Mouse (Mus musculus): ENCODE measurements around the gene Foxk2. TPM values are rescaled to one million over a fixed set of nuclear protein-coding genes. Genes with fewer than 3 reads are reported as not detected.

Foxk2 gene
- polyA plus RNA-seq (2015; fragmentation: Nextera tagmentation; extraction: Ambion mirVana) = 2.1 and 2.3 TPM in 2 replicates

DNA sequence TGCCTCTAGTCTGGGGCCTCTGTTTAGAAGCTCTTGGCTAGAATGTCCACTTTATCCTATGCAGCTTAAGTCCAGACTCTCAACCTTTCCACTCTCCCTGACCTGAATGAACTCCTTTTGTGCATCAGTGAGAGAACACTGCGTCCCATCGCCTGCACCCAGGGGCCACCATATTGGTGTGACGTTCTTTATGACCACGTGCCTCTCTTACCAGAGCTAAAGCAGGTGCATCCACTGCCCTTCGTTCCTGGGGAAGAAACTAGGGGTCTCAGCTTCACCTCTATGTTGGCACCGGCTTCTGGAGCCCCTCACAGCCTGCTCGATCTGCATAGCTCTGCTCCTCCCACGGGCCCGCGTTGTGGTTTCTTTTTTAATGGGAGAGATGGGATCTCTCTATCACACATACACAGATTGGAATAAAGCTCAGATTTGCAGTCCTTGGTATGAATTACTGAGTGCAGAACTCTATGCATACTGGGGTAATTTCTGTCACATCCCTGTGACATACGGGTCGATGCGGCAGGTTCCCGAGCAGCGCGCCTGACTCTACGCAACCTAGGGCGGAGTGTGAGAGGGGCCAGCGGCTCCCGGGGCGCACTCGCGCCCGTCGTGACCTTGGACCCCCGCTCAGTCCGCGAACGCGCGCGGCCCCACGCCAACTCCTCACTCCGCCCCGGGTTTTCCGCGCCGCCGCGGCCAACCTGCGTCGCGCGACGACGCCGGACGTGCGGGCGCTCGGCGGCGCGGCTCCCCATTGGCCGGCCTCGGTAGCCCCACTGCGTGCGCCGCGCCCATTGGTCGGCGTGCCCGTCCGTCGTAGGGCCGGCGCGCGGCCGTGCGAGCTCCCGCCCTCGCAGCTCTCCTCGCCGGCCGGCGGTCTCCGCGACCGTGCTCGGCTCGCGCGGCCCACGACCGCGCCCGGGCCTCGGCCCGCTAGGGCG lies at the start of gene Foxk2:
Gene Foxk2 (plus strand): TSS at position 831 of the 941 bp plus-strand sequence.
- under 1% methylated on average over 91 of the region's 91 CpGs for WGBS (ENCODE audit: insufficient replicate concordance)
- peak; percentile 98 for ATAC-seq (ENCODE audit: low read depth)
- peak within 1 kb of the TSS; percentile 96 for H3K9ac ChIP-seq (ENCODE audit: low read depth, low read length)
- H3K9me3 ChIP-seq (replicated peaks; ENCODE audit: control insufficient read depth, low read length) = no peaks in the 10 kb centered on the region
- peaks cover 32% of the 10 kb centered on the region for H3K36me3 ChIP-seq (ENCODE audit: control insufficient read depth, insufficient read depth)
- peak within 1 kb of the TSS; percentile 90 for H3K4me2 ChIP-seq (ENCODE audit: low read depth, low read length)
- H3K4me1 ChIP-seq (ENCODE audit: control insufficient read depth, low read depth, low read length) = peaks cover 25% of the 10 kb centered on the region
- peak within 1 kb of the TSS; percentile 83 for H3K27ac ChIP-seq (ENCODE audit: low read length)
- H3K4me3 ChIP-seq (ENCODE audit: low read depth, low read length) = peak within 1 kb of the TSS; percentile 95
- no peaks in the 10 kb centered on the region for H3K27me3 ChIP-seq (ENCODE audit: control insufficient read depth, insufficient read depth, low read depth, low read length)

DNA sequence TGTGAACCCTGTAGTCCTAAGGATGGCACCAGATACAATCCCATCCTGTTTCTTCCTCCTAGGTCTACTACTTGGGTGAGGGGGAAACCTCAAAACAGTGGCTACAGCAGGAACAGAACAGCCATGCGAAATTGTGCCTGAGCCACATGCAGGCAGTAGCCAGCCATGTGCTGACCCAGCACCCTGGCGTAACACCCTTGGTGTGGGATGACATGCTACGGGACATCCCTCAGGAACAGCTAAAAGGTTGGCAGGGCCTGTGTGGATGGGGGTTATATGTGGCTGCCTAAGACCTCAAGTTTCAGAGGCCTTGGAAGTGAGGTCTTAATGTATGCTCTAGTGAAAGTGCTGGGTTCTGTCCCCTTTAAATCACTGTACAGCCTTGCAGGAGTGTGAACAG lies 43.0 kb upstream of the Foxk2 start:
- WGBS (ENCODE audit: insufficient replicate concordance) = 67% methylated on average over 3 of the region's 3 CpGs
- no peak for ATAC-seq (ENCODE audit: low read depth)
- H3K9ac ChIP-seq (ENCODE audit: low read depth, low read length) = no peak overlapping the region
- no peak overlapping the region for H3K4me3 ChIP-seq (ENCODE audit: low read depth, low read length)
- H3K36me3 ChIP-seq (ENCODE audit: control insufficient read depth, insufficient read depth) = peaks cover 8% of the 10 kb centered on the region
- H3K27ac ChIP-seq (ENCODE audit: low read length) = no peak overlapping the region
- H3K4me1 ChIP-seq (ENCODE audit: control insufficient read depth, low read depth, low read length) = no peaks in the 10 kb centered on the region
- H3K4me2 ChIP-seq (ENCODE audit: low read depth, low read length) = no peak overlapping the region
- no peaks in the 10 kb centered on the region for H3K9me3 ChIP-seq (replicated peaks; ENCODE audit: control insufficient read depth, low read length)
- no peaks in the 10 kb centered on the region for H3K27me3 ChIP-seq (ENCODE audit: control insufficient read depth, insufficient read depth, low read depth, low read length)

DNA sequence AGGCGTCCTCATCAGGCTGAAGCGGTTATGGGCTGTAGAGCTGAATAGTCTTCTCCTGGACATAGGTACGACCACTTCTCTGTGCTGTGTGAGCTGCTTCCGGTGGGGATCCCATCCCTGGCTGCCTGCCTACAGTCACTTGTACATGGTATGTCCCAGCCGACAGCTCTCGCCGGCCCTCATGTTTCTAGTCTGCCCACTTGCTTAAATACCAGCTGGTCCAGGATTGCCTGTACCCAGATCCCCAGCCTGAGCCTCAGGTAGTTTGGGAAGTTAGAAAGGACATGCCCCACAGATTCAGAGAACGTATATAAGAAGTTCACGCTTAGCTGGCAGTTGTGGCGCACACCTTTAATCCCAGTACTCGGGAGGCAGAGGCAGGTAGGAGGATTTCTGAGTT lies 40.0 kb upstream of the Foxk2 start:
- peaks cover 35% of the 10 kb centered on the region for H3K36me3 ChIP-seq (ENCODE audit: control insufficient read depth, insufficient read depth)
- H3K4me1 ChIP-seq (ENCODE audit: control insufficient read depth, low read depth, low read length) = no peaks in the 10 kb centered on the region
- H3K27me3 ChIP-seq (ENCODE audit: control insufficient read depth, insufficient read depth, low read depth, low read length) = no peaks in the 10 kb centered on the region
- H3K9me3 ChIP-seq (replicated peaks; ENCODE audit: control insufficient read depth, low read length) = no peaks in the 10 kb centered on the region
- H3K4me3 ChIP-seq (ENCODE audit: low read depth, low read length) = no peak overlapping the region
- H3K27ac ChIP-seq (ENCODE audit: low read length) = no peak overlapping the region
- H3K4me2 ChIP-seq (ENCODE audit: low read depth, low read length) = no peak overlapping the region
- no peak for ATAC-seq (ENCODE audit: low read depth)
- 84% methylated on average over 11 of the region's 11 CpGs for WGBS (ENCODE audit: insufficient replicate concordance)
- no peak overlapping the region for H3K9ac ChIP-seq (ENCODE audit: low read depth, low read length)

DNA sequence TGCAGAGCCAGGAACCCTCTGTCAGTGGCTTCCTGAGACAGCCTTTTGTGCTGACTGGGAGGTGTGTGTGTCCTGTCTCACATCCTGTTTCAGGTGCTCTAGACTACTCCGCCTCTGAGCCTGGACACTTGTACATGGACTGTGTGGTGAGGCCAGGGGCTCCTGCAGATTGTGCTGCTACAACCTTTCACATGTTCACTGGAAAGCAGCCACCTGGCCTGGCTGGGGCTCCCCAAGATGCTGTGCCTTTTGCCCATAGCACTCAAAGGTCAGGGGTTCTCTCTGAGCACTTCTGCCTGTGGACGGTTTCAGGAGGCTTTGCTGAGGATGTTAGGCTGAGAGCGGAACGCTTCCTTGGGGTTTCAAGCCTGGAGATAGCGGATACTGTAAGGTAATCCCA lies 39.0 kb upstream of the Foxk2 start:
- H3K9me3 ChIP-seq (replicated peaks; ENCODE audit: control insufficient read depth, low read length) = no peaks in the 10 kb centered on the region
- no peak overlapping the region for H3K4me3 ChIP-seq (ENCODE audit: low read depth, low read length)
- no peaks in the 10 kb centered on the region for H3K4me1 ChIP-seq (ENCODE audit: control insufficient read depth, low read depth, low read length)
- no peak for ATAC-seq (ENCODE audit: low read depth)
- peaks cover 42% of the 10 kb centered on the region for H3K36me3 ChIP-seq (ENCODE audit: control insufficient read depth, insufficient read depth)
- 90% methylated on average over 5 of the region's 5 CpGs for WGBS (ENCODE audit: insufficient replicate concordance)
- no peak overlapping the region for H3K9ac ChIP-seq (ENCODE audit: low read depth, low read length)
- H3K27ac ChIP-seq (ENCODE audit: low read length) = no peak overlapping the region
- H3K4me2 ChIP-seq (ENCODE audit: low read depth, low read length) = no peak overlapping the region
- no peaks in the 10 kb centered on the region for H3K27me3 ChIP-seq (ENCODE audit: control insufficient read depth, insufficient read depth, low read depth, low read length)

DNA sequence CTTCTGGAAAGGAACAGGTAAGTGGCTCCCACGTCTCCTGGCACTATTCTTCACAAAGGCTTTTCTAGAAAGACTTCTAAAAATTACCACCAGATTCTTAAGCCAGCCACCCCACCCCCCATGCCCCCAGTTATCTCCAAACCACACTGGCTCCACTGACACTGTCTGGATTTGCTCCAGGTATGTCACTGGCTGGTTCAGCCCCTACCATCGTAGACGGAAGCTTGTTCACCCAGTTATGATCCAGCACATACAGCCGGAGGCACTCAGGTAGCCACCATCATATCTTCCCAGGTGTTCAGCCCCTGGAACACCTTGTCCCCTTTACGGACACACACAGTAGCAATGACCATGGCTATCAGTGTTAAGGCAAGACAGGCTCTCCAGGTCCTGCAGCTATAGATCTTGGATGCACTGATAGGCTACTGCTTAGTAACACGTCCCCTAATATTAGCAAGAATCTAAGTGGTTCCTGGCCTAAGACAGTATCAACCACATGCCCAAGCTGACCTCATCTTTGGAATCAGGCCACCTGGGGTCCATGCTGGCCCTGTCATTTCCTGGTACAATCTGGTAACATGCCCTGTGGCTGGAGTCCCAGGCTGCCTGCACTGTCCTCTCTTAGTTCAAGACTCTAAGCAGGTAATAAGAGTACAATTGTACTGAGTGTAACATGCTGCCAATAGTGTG lies 38.3 kb upstream of the Foxk2 start:
- Histone ChIP-seq H3K9me3 (replicated peaks; ENCODE audit: control insufficient read depth, low read length) (no peaks in the 10 kb centered on the region), H3K9ac (ENCODE audit: low read depth, low read length) (no peak overlapping the region), H3K36me3 (ENCODE audit: control insufficient read depth, insufficient read depth) (peaks cover 43% of the 10 kb centered on the region), H3K4me3 (ENCODE audit: low read depth, low read length) (no peak overlapping the region), H3K27ac (ENCODE audit: low read length) (no peak overlapping the region), H3K27me3 (ENCODE audit: control insufficient read depth, insufficient read depth, low read depth, low read length) (no peaks in the 10 kb centered on the region), H3K4me2 (ENCODE audit: low read depth, low read length) (no peak overlapping the region), H3K4me1 (ENCODE audit: control insufficient read depth, low read depth, low read length) (no peaks in the 10 kb centered on the region)
- no peak for ATAC-seq (ENCODE audit: low read depth)
- 57% methylated on average over 6 of the region's 6 CpGs for WGBS (ENCODE audit: insufficient replicate concordance)

DNA sequence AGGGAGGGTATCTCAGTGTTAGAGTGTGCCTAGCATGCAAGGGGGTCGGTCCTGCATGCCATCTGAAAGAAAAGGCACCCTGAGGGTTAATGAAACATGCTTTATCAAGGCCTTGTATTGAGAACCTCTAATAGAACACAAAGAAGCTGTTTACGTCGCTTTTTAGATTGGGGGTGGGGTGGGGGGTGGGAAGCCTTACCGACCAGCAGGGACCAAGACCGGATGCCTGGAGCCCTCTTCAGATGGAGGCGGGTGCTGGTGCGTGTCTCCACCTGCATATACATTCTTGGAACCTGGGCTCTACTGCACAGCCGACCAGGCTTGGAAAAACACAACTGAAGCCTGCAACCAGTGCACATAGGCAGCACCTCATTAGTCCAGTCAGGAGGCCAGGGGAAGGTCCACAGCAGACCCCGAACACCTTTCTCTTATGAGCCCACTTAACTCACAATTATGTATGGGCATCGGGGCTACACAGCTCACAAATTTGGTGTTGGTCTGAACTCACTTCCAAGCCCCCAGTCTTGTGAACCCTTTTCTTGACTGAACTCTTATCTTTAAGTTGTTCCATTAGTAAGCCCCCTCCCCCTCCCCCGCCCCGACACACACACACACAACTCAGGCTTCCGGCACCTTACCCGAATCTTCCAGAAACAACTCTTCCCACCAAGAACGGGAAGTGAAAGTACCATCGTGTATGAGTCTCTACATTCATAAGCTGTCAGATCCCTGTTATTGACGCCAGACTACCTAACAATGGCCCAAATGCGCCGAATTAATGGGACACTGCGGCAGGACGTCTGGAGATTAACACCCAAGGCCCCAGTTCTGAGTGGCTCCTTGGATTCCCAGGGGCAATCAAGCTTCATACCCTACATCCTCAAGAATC lies 31.4 kb upstream of the Foxk2 start:
- Histone ChIP-seq H3K4me3 (ENCODE audit: low read depth, low read length) (peak overlapping the region; percentile 73), H3K9me3 (replicated peaks; ENCODE audit: control insufficient read depth, low read length) (no peaks in the 10 kb centered on the region), H3K27me3 (ENCODE audit: control insufficient read depth, insufficient read depth, low read depth, low read length) (no peaks in the 10 kb centered on the region), H3K9ac (ENCODE audit: low read depth, low read length) (peak overlapping the region; percentile 77), H3K4me2 (ENCODE audit: low read depth, low read length) (peak overlapping the region; percentile 74), H3K27ac (ENCODE audit: low read length) (peak overlapping the region; percentile 83), H3K36me3 (ENCODE audit: control insufficient read depth, insufficient read depth) (peaks cover 23% of the 10 kb centered on the region), H3K4me1 (ENCODE audit: control insufficient read depth, low read depth, low read length) (peaks cover 35% of the 10 kb centered on the region)
- WGBS (ENCODE audit: insufficient replicate concordance) = 12% methylated on average over 21 of the region's 21 CpGs
- peak; percentile 17 for ATAC-seq (ENCODE audit: low read depth)

DNA sequence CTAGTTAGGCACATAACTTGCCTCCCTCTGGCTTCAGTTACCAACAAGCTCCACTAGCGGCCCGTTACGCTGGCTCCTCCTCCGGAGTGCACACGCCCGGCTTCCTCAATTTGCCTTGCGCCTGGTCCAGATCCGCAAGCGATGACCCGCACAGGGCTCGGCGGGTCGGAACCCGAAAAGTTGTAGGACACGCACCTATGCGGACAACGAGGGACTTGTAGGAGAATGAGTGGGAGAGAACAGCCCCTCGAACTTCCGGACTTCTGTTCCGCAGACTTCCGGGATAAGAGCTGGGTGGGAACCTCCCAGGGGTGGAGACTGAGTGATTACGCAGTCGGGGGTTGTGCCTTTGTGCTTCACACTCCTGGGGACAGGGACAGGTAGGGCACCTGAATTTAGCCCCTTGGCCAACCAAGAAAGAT lies 30.8 kb upstream of the Foxk2 start, which contains the start of gene Cybc1:
Gene Cybc1 (minus strand): TSS at position 305 of the 422 bp plus-strand sequence.
- Histone ChIP-seq H3K4me1 (ENCODE audit: control insufficient read depth, low read depth, low read length) (peaks cover 38% of the 10 kb centered on the region), H3K36me3 (ENCODE audit: control insufficient read depth, insufficient read depth) (peaks cover 17% of the 10 kb centered on the region), H3K27me3 (ENCODE audit: control insufficient read depth, insufficient read depth, low read depth, low read length) (no peaks in the 10 kb centered on the region), H3K4me2 (ENCODE audit: low read depth, low read length) (peak within 1 kb of the TSS; percentile 74), H3K9me3 (replicated peaks; ENCODE audit: control insufficient read depth, low read length) (no peaks in the 10 kb centered on the region), H3K27ac (ENCODE audit: low read length) (peak within 1 kb of the TSS; percentile 83), H3K4me3 (ENCODE audit: low read depth, low read length) (peak within 1 kb of the TSS; percentile 73), H3K9ac (ENCODE audit: low read depth, low read length) (peak within 1 kb of the TSS; percentile 77)
- under 1% methylated on average over 23 of the region's 23 CpGs for WGBS (ENCODE audit: insufficient replicate concordance)
- ATAC-seq (ENCODE audit: low read depth) = peak; percentile 90

DNA sequence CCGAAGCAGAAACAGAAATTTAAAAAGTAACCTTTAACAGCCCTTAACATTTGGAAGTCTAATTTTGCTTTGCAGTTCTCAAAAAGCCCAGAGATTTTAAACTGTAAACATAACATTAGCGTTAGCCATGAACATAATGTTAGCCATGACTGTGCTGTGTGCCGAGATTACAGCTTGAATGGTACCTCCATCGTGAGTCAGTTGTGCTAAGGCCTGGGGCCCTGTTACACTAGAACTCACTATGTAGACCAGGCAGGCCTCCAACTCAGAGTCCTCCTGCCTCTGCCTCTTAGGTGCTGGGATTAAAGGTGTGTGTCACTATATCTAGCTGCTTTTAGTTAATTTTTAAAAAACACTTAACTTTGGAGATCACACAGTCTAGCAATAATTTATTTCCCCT lies 28.6 kb upstream of the Foxk2 start:
- 63% methylated on average over 4 of the region's 4 CpGs for WGBS (ENCODE audit: insufficient replicate concordance)
- Histone ChIP-seq H3K27me3 (ENCODE audit: control insufficient read depth, insufficient read depth, low read depth, low read length) (no peaks in the 10 kb centered on the region), H3K4me3 (ENCODE audit: low read depth, low read length) (no peak overlapping the region), H3K9me3 (replicated peaks; ENCODE audit: control insufficient read depth, low read length) (no peaks in the 10 kb centered on the region), H3K4me2 (ENCODE audit: low read depth, low read length) (no peak overlapping the region), H3K36me3 (ENCODE audit: control insufficient read depth, insufficient read depth) (peaks cover 2% of the 10 kb centered on the region; the same call in 1 of the 2 replicates), H3K4me1 (ENCODE audit: control insufficient read depth, low read depth, low read length) (peaks cover 47% of the 10 kb centered on the region), H3K27ac (ENCODE audit: low read length) (peak overlapping the region; percentile 71; the same call in 1 of the 2 replicates), H3K9ac (ENCODE audit: low read depth, low read length) (no peak overlapping the region)
- no peak for ATAC-seq (ENCODE audit: low read depth)

All from liver, embryonic 16.5 days (tissue).